Mouse (Mus musculus) gastrocnemius, adult 2 months (tissue): ENCODE measurements around the gene Trim28. TPM values are rescaled to one million over a fixed set of nuclear protein-coding genes. Genes with fewer than 3 reads are reported as not detected.

ENCODE experiments used
- DNase-seq: peaks from one replicate; pipeline ENCODE4 v3.0.0; 2022
- H3K27ac ChIP-seq: fragments of 200-600 bp; 2 replicates; pipeline ENCODE4 v1.8.1; 2022; ENCODE audit warnings: mild to moderate bottlenecking
- H3K4me3 ChIP-seq: fragments of 200-600 bp; 2 replicates; pipeline ENCODE4 v1.8.1; 2022; ENCODE audit warnings: mild to moderate bottlenecking, moderate library complexity
- CTCF ChIP-seq: fragments of 200-600 bp; IDR thresholded peaks from 2 replicates; pipeline ENCODE4 v1.8.1; 2022; ENCODE audit warnings: antibody characterized with exemption, mild to moderate bottlenecking, moderate library complexity
- intact Hi-C: fragments of 180-260 bp; cut with DNase I; formaldehyde crosslinking; loops from one replicate; pipeline ENCODE4 v1.15.1; 2025
- total RNA-seq, 2 experiments: library from RNA; stranded (reverse); gene quantifications; 2 replicates each; pipeline ENCODE4 v1.2.3; 2021

The Trim28 gene
- total RNA-seq, 2 experiments from 2014 or later: 71.3 to 71.5 TPM

DNA sequence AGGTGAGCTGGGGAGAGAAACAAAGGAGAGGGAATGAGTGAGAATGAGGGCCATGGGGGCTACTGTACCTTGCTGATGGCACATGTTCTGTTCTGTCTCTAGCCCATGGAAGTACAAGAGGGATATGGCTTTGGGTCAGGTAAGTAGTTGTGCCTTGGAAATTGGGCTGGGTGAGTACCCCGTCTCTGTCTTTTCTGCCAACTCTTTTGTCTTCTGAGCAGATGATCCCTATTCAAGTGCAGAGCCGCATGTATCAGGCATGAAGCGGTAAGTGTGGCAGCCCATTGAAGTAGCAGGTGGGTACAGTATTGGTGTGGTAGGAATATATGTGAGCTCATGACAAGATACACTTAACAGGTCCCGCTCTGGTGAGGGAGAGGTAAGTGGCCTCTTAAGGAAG, 30.1 kb downstream of the Trim28 start:
- Histone ChIP-seq H3K4me3 (no peak overlapping the region), H3K27ac (no peak overlapping the region)
- no peak for DNase-seq
- TF ChIP-seq CTCF: no peak
- intact Hi-C loops: no loop called here

- peak; percentile 49 for TF ChIP-seq CTCF
- no peak overlapping the region for H3K27ac ChIP-seq
- no peak for DNase-seq
- intact Hi-C loops: no loop called here
- H3K4me3 ChIP-seq: no peak overlapping the region
These were observed 32.2 kb downstream of the Trim28 start for GRCm38 (mm10) chr7:13031069-13031468.

GRCm38 (mm10) chr7:13031983-13032382, 33.1 kb downstream of the Trim28 start:
- Histone ChIP-seq H3K27ac (no peak overlapping the region), H3K4me3 (no peak overlapping the region)
- DNase-seq: no peak
- no peak for TF ChIP-seq CTCF
- intact Hi-C loops: no loop called here

DNA sequence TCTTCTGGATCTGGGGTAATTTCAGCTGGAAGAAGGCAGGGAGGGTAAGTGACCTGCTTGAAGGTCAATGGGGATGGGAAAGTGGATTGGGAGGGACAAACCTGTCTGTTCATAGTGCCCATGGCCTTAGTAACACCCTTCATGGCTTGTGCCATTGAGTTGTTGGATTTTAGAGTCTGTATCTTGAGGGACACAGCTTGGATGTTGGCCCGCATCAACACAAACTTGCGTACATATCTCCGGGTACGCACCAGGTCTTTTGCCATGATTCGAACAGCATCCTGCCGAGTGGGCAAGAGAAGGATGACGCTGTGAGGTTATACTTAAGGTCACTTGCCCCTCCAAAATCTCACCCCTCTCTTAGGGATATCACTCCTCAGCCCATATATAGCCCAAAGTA, 33.6 kb downstream of the Trim28 start:
- Histone ChIP-seq H3K27ac (no peak overlapping the region), H3K4me3 (no peak overlapping the region)
- no peak for TF ChIP-seq CTCF
- DNase-seq: no peak
- intact Hi-C loops: no loop called here

GRCm38 (mm10) chr7:13033451-13034147, 34.7 kb downstream of the Trim28 start:
- TF ChIP-seq CTCF: no peak
- Histone ChIP-seq H3K27ac (peak overlapping the region; percentile 98), H3K4me3 (peak overlapping the region; percentile 83)
- intact Hi-C loops: no loop called here
- no peak for DNase-seq

GRCm38 (mm10) chr7:13034148-13034977, 35.4 kb downstream of the Trim28 start, which contains the start of gene Chmp2a:
Gene Chmp2a, minus strand, starts transcription at chr7:13034807.
- Histone ChIP-seq H3K4me3 (peak within 1 kb of the TSS; percentile 83), H3K27ac (peak within 1 kb of the TSS; percentile 98)
- DNase-seq: peak; percentile 97
- TF ChIP-seq CTCF: no peak
- intact Hi-C loops: no loop called here

DNA sequence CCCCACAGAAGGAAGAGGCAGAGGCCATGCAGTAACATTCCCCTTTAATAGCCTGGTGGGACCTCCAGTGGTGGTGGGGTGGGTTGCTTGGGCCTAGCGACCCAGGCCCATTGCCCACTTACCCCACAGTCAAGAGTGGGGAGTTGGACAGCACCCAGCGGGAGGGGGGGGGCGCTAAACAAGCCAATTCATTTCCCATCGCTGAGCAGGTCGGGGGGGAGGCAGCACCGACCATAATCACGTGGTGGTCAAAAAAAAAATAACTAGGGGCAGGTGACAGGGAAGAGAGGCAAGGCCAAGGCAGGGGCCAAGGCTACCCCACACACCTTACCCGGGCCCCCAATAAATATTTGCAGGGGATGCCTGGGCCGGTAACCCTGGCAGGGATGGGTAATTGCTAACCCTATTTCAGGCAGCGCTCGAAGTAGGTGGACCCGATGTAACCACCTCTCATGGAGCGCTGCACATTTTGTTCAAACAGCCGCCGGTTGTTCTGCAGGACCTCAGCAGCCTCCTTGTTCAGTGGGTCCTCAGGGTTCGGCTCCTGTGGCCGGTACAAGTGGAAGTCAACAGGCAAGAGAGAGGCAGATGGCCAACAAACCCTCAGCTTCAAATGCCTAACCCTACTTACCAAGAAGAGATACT, 36.4 kb downstream of the Trim28 start:
- intact Hi-C loops: loop anchor here (5.0 kb wide), 1 partner anchor 113 kb away; the partner anchor contains the start of gene Rps5
- H3K4me3 ChIP-seq: peak overlapping the region; percentile 83

DNA sequence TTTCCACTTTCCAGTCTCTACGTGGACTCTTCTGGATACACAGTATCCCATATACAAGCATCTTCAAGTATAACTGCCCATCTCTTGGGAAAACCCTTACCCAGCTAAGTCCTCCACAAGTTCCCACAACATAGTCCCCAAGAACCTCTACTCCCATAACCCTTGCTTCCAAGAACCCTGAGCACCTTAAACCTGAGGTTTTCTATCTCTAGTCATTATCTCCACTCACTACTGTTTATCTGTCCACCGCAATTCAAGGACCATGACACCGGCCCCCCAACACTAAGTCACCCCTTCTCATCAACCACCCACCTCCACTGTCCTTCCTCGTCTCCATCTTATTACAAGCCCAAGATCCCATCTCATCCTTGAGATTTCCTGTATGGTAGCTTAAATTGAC, 37.9 kb downstream of the Trim28 start:
- Histone ChIP-seq H3K4me3 (peak overlapping the region; percentile 85), H3K27ac (peak overlapping the region; percentile 100)
- TF ChIP-seq CTCF: no peak
- no peak for DNase-seq
- intact Hi-C loops: loop anchor here (5.0 kb wide), 1 partner anchor 115 kb away; the partner anchor contains the start of gene Rps5

More for the DNA sequence above, 36.4 kb downstream of the Trim28 start:
- TF ChIP-seq CTCF: no peak
- peak overlapping the region; percentile 98 for H3K27ac ChIP-seq
- DNase-seq: peak; percentile 54

DNA sequence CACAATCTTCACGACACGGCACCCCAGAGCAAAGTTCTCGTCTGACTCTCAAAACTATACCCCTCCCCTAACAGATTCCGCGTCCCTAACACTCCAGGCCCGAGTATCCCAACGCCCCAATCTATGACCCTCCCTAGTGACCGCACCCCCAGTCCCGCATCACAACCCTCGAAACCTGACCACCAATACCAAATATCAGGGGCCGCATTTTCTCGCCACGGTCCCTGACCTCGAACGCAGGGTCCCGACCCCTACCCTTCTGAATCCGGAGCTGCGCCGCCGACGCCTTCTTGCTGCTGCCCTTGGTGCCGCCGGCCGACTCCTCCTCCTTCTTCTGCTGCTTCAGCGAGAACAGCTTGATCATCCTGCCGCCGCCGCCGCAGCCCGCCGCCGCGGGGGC, 38.5 kb downstream of the Trim28 start:
- no peak for DNase-seq
- Histone ChIP-seq H3K4me3 (peak overlapping the region; percentile 85), H3K27ac (peak overlapping the region; percentile 100)
- TF ChIP-seq CTCF: no peak
- intact Hi-C loops: loop anchor here (5.0 kb wide), 1 partner anchor 115 kb away; the partner anchor contains the start of gene Rps5

GRCm38 (mm10) chr7:13037901-13038555, 39.1 kb downstream of the Trim28 start, which contains the start of gene Ube2m:
Gene Ube2m, minus strand, starts transcription at chr7:13038275.
- intact Hi-C loops: loop anchor here (5.0 kb wide), 1 partner anchor 116 kb away; the partner anchor contains the start of gene Rps5
- TF ChIP-seq CTCF: no peak
- H3K27ac ChIP-seq: peak within 1 kb of the TSS; percentile 100
- DNase-seq: peak; percentile 99
- H3K4me3 ChIP-seq: peak within 1 kb of the TSS; percentile 85

DNA sequence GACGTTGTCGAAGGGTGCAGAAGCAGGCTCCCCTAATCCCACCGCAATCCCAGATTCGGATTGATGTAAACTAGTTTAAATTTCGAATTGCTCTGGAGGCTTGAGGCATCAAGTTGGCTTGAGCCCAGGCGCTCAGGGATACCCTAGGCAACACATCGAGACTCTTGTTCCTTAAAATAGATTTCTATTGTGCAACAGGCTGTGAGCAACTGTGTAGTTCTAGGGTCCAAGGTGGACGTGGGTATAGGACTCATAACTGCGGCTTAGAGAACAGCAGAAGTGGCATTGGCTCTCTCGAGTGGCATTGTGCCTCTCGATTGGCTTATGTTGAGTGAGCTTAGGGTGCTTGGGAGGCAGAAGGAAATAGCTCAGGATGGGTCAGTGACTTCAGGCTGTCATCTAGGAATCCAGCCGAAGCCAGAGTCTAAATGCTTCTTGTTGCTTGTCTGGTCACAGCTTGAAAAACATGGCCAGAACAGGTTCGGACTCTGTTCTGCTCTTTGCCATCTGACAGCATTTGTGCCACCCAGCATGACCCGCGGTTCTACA, 39.8 kb downstream of the Trim28 start:
- no peak for TF ChIP-seq CTCF
- intact Hi-C loops: loop anchor here (5.0 kb wide), 1 partner anchor 116 kb away; the partner anchor contains the start of gene Rps5
- peak; percentile 55 for DNase-seq

More for the DNA sequence above, 39.8 kb downstream of the Trim28 start:
- Histone ChIP-seq H3K27ac (peak overlapping the region; percentile 100), H3K4me3 (peak overlapping the region; percentile 85)
